Mouse (Mus musculus): ENCODE results near the gene Clec2g. TPM values are rescaled to one million over a fixed set of nuclear protein-coding genes. Genes with fewer than 3 reads are reported as not detected.
"Not testable (repeated sequence)": the region's sequence is repeated elsewhere in the genome, so short reads cannot be mapped to it uniquely, and the experiment has no call there.

The Clec2g gene
- polyA plus RNA-seq, 1 experiment from 2014 or later: not detected

GRCm38 (mm10) chr6:128974850-128975249 lies 40.7 kb downstream of the Clec2g start:
- H3K27ac ChIP-seq; H3K27me3 ChIP-seq; H3K4me3 ChIP-seq; H3K9me3 ChIP-seq (replicated peaks); H3K9ac ChIP-seq; H3K4me2 ChIP-seq (replicated peaks); H3K36me3 ChIP-seq; ATAC-seq (ENCODE audit: low FRiP score); H3K4me1 ChIP-seq: not testable (repeated sequence)

- no peaks in the 10 kb centered on the region for H3K36me3 ChIP-seq
- no peak overlapping the region for H3K4me2 ChIP-seq (replicated peaks)
- H3K27me3 ChIP-seq: no peaks in the 10 kb centered on the region
- no peak overlapping the region for H3K4me3 ChIP-seq
- no peak overlapping the region for H3K9ac ChIP-seq
- H3K9me3 ChIP-seq (replicated peaks): no peaks in the 10 kb centered on the region
- no peak overlapping the region for H3K27ac ChIP-seq
- H3K4me1 ChIP-seq: no peaks in the 10 kb centered on the region
- ATAC-seq (ENCODE audit: low FRiP score): no peak
Observed at GRCm38 (mm10) chr6:128976194-128976593, 42.0 kb downstream of the Clec2g start.

GRCm38 (mm10) chr6:128981951-128982541 lies 47.9 kb downstream of the Clec2g start:
- not testable (repeated sequence) for H3K27me3 ChIP-seq; H3K36me3 ChIP-seq; H3K9me3 ChIP-seq (replicated peaks); H3K9ac ChIP-seq; ATAC-seq (ENCODE audit: low FRiP score); H3K4me3 ChIP-seq; H3K4me1 ChIP-seq; H3K4me2 ChIP-seq (replicated peaks); H3K27ac ChIP-seq
- WGBS: 90% methylated on average over 4 of the region's 4 CpGs

- H3K4me2 ChIP-seq (replicated peaks): no peak overlapping the region; the same call in 1 of the 2 replicates
- 0 out of 2 replicates have a peak overlapping the region, but pooled peaks have one; percentile 49 for H3K27ac ChIP-seq
Observed at GRCm38 (mm10) chr6:128992337-128992736, 58.2 kb downstream of the Clec2g start.

GRCm38 (mm10) chr6:128992753-128993152 lies 58.6 kb downstream of the Clec2g start:
- H3K4me2 ChIP-seq (replicated peaks): peak overlapping the region; percentile 17; the same call in 1 of the 2 replicates
- peaks cover 17% of the 10 kb centered on the region for H3K27me3 ChIP-seq
- no peak overlapping the region for H3K4me3 ChIP-seq
- H3K27ac ChIP-seq: no peak overlapping the region
- peaks cover 7% of the 10 kb centered on the region for H3K4me1 ChIP-seq
- no peaks in the 10 kb centered on the region for H3K36me3 ChIP-seq
- ATAC-seq (ENCODE audit: low FRiP score): peak; percentile 80
- 26% methylated on average over 3 of the region's 3 CpGs for WGBS
- no peak overlapping the region for H3K9ac ChIP-seq
- no peaks in the 10 kb centered on the region for H3K9me3 ChIP-seq (replicated peaks)

More at GRCm38 (mm10) chr6:128992337-128992736, 58.2 kb downstream of the Clec2g start:
- WGBS: 24% methylated on average over 2 of the region's 2 CpGs
- peaks cover 7% of the 10 kb centered on the region for H3K4me1 ChIP-seq
- H3K4me3 ChIP-seq: no peak overlapping the region
- H3K9me3 ChIP-seq (replicated peaks): no peaks in the 10 kb centered on the region
- H3K36me3 ChIP-seq: no peaks in the 10 kb centered on the region
- H3K9ac ChIP-seq: no peak overlapping the region
- ATAC-seq (ENCODE audit: low FRiP score): peak; percentile 22; the same call in 1 of the 2 replicates
- H3K27me3 ChIP-seq: peaks cover 17% of the 10 kb centered on the region

- no peak overlapping the region for H3K9ac ChIP-seq
- H3K4me3 ChIP-seq: no peak overlapping the region
- H3K4me2 ChIP-seq (replicated peaks): no peak overlapping the region
- H3K36me3 ChIP-seq: no peaks in the 10 kb centered on the region
- H3K9me3 ChIP-seq (replicated peaks): no peaks in the 10 kb centered on the region
- no peak for ATAC-seq (ENCODE audit: low FRiP score)
- H3K4me1 ChIP-seq: peaks cover 7% of the 10 kb centered on the region
- 41% methylated on average over 2 of the region's 2 CpGs for WGBS
- peaks cover 17% of the 10 kb centered on the region for H3K27me3 ChIP-seq
- no peak overlapping the region for H3K27ac ChIP-seq
Observed at GRCm38 (mm10) chr6:128993221-128993620, 59.0 kb downstream of the Clec2g start.

GRCm38 (mm10) chr6:128994336-128994735 lies 60.2 kb downstream of the Clec2g start:
- H3K27me3 ChIP-seq: peaks cover 17% of the 10 kb centered on the region
- H3K4me3 ChIP-seq: no peak overlapping the region
- H3K9me3 ChIP-seq (replicated peaks): no peaks in the 10 kb centered on the region
- 57% methylated on average over 4 of the region's 4 CpGs for WGBS
- no peak for ATAC-seq (ENCODE audit: low FRiP score)
- H3K4me2 ChIP-seq (replicated peaks): no peak overlapping the region
- H3K9ac ChIP-seq: no peak overlapping the region
- no peaks in the 10 kb centered on the region for H3K36me3 ChIP-seq
- H3K27ac ChIP-seq: no peak overlapping the region
- peaks cover 7% of the 10 kb centered on the region for H3K4me1 ChIP-seq

- ATAC-seq (ENCODE audit: low FRiP score): no peak
- Histone ChIP-seq H3K27ac (no peak overlapping the region), H3K27me3 (peaks cover 17% of the 10 kb centered on the region), H3K9me3 (replicated peaks) (no peaks in the 10 kb centered on the region), H3K4me2 (replicated peaks) (no peak overlapping the region), H3K36me3 (no peaks in the 10 kb centered on the region), H3K4me1 (peaks cover 7% of the 10 kb centered on the region), H3K9ac (no peak overlapping the region), H3K4me3 (no peak overlapping the region)
- 67% methylated on average over 5 of the region's 5 CpGs for WGBS
Observed at GRCm38 (mm10) chr6:128994742-128995141, 60.6 kb downstream of the Clec2g start.

GRCm38 (mm10) chr6:128995250-128996053 lies 61.3 kb downstream of the Clec2g start:
- no peaks in the 10 kb centered on the region for H3K9me3 ChIP-seq (replicated peaks)
- no peak for ATAC-seq (ENCODE audit: low FRiP score)
- H3K27me3 ChIP-seq: peaks cover 12% of the 10 kb centered on the region
- WGBS: 93% methylated on average over 7 of the region's 7 CpGs
- no peak overlapping the region for H3K4me3 ChIP-seq
- no peak overlapping the region for H3K4me2 ChIP-seq (replicated peaks)
- no peak overlapping the region for H3K27ac ChIP-seq
- H3K9ac ChIP-seq: no peak overlapping the region
- no peaks in the 10 kb centered on the region for H3K36me3 ChIP-seq
- H3K4me1 ChIP-seq: peaks cover 7% of the 10 kb centered on the region

- WGBS: 78% methylated on average over 3 of the region's 3 CpGs
- Histone ChIP-seq H3K27ac (no peak overlapping the region), H3K4me2 (replicated peaks) (no peak overlapping the region)
Observed at GRCm38 (mm10) chr6:128996054-128996767, 62.0 kb downstream of the Clec2g start.

GRCm38 (mm10) chr6:128996768-128997442 lies 62.7 kb downstream of the Clec2g start:
- Histone ChIP-seq H3K4me3 (no peak overlapping the region), H3K27ac (no peak overlapping the region), H3K9ac (no peak overlapping the region), H3K9me3 (replicated peaks) (no peaks in the 10 kb centered on the region), H3K36me3 (no peaks in the 10 kb centered on the region), H3K4me1 (peaks cover 7% of the 10 kb centered on the region), H3K4me2 (replicated peaks) (no peak overlapping the region), H3K27me3 (peaks cover 9% of the 10 kb centered on the region)
- WGBS: 68% methylated on average over 13 of the region's 13 CpGs
- ATAC-seq (ENCODE audit: low FRiP score): no peak

More at GRCm38 (mm10) chr6:128996054-128996767, 62.0 kb downstream of the Clec2g start:
- Histone ChIP-seq H3K36me3 (no peaks in the 10 kb centered on the region), H3K9me3 (replicated peaks) (no peaks in the 10 kb centered on the region), H3K27me3 (peaks cover 9% of the 10 kb centered on the region), H3K9ac (no peak overlapping the region), H3K4me1 (peaks cover 7% of the 10 kb centered on the region), H3K4me3 (no peak overlapping the region)
- ATAC-seq (ENCODE audit: low FRiP score): no peak

GRCm38 (mm10) chr6:129001392-129001791 lies 67.2 kb downstream of the Clec2g start:
- no peak for ATAC-seq (ENCODE audit: low FRiP score)
- WGBS: 91% methylated on average over 2 of the region's 2 CpGs
- Histone ChIP-seq H3K9me3 (replicated peaks) (no peaks in the 10 kb centered on the region), H3K27ac (no peak overlapping the region), H3K4me2 (replicated peaks) (no peak overlapping the region), H3K27me3 (no peaks in the 10 kb centered on the region), H3K36me3 (no peaks in the 10 kb centered on the region), H3K9ac (no peak overlapping the region), H3K4me3 (no peak overlapping the region), H3K4me1 (no peaks in the 10 kb centered on the region)

Data from hindbrain, embryonic 12.5 days (tissue).